Mouse (Mus musculus) hindbrain, postnatal 0 days (tissue): ENCODE results near the gene Tmem184b. TPM values are rescaled to one million over a fixed set of nuclear protein-coding genes. Genes with fewer than 3 reads are reported as not detected.

ENCODE experiments used
- ATAC-seq: fragments of 200-750 bp; cut with Nextera tagmentation; 2 replicates; pipeline ENCODE4 v1.8.0; 2017; ENCODE audit warnings: mild to moderate bottlenecking, moderate TSS enrichment, moderate library complexity
- DNase-seq: peaks from one replicate; pipeline ENCODE4 v3.0.0-alpha.2; 2015; ENCODE audit warnings: low spot score
- H3K27ac ChIP-seq: fragments of 300-500 bp; sonication (generic); 2 replicates; pipeline ENCODE4 v1.5.1; 2014; ENCODE audit warnings: mild to moderate bottlenecking
- H3K27me3 ChIP-seq: fragments of 300-500 bp; sonication (generic); 2 replicates; pipeline ENCODE4 v1.6.1; 2014; ENCODE audit warnings: low read length, mixed read lengths; ENCODE audit not compliant: insufficient read depth
- H3K36me3 ChIP-seq: fragments of 300-500 bp; sonication (generic); 2 replicates; pipeline ENCODE4 v1.6.1; 2014; ENCODE audit warnings: low read length, mixed read lengths; ENCODE audit not compliant: insufficient read depth
- H3K4me1 ChIP-seq: fragments of 300-500 bp; sonication (generic); 2 replicates; pipeline ENCODE4 v1.6.1; 2014; ENCODE audit warnings: antibody characterized with exemption, low read length, mixed read lengths; ENCODE audit not compliant: insufficient read depth
- H3K4me2 ChIP-seq: fragments of 300-500 bp; sonication (generic); 2 replicates; pipeline ENCODE4 v1.6.1; 2014; ENCODE audit warnings: low read depth, mild to moderate bottlenecking, low read length, moderate library complexity, mixed read lengths
- H3K4me3 ChIP-seq: fragments of 300-500 bp; sonication (generic); 2 replicates; pipeline ENCODE4 v1.5.1; 2014; ENCODE audit warnings: low read length
- H3K9ac ChIP-seq: fragments of 300-500 bp; sonication (generic); replicated peaks from 2 replicates; pipeline ENCODE4 v1.6.1; 2014; ENCODE audit warnings: mild to moderate bottlenecking, low read length, moderate library complexity, mixed read lengths
- H3K9me3 ChIP-seq: fragments of 300-500 bp; sonication (generic); 2 replicates; pipeline ENCODE4 v1.6.1; 2016; ENCODE audit warnings: low read length, mixed read lengths
- CTCF ChIP-seq: IDR thresholded peaks from 2 replicates; pipeline ENCODE4 v1.5.1; 2016; ENCODE audit warnings: antibody characterized with exemption, control low read depth, low read depth
- WGBS: fragments of 180-500 bp; shearing (Covaris S2); extraction: QIAGEN DNeasy Blood & Tissue Kit; methylation state at CpG from one replicate; pipeline ENCODE4 v1.1.7; 2014; 5-methylcytosine and 5-hydroxymethylcytosine counted together
- polyA plus RNA-seq: library from polyadenylated mRNA; unstranded; fragments of >200 nt; fragmentation: Nextera tagmentation; extraction: Ambion mirVana; gene quantifications from 2 replicates; pipeline ENCODE4 v1.2.1, GENCODE M21; 2015
- total RNA-seq: library from RNA; depleted of rRNA; stranded (reverse); fragments of >200 nt; gene quantifications from 2 replicates; pipeline ENCODE4 v1.2.3, GENCODE M21; 2014

The Tmem184b gene
- total and polyA plus RNA-seq, 2 experiments from 2014 or later = 31.6 to 72.4 TPM

DNA sequence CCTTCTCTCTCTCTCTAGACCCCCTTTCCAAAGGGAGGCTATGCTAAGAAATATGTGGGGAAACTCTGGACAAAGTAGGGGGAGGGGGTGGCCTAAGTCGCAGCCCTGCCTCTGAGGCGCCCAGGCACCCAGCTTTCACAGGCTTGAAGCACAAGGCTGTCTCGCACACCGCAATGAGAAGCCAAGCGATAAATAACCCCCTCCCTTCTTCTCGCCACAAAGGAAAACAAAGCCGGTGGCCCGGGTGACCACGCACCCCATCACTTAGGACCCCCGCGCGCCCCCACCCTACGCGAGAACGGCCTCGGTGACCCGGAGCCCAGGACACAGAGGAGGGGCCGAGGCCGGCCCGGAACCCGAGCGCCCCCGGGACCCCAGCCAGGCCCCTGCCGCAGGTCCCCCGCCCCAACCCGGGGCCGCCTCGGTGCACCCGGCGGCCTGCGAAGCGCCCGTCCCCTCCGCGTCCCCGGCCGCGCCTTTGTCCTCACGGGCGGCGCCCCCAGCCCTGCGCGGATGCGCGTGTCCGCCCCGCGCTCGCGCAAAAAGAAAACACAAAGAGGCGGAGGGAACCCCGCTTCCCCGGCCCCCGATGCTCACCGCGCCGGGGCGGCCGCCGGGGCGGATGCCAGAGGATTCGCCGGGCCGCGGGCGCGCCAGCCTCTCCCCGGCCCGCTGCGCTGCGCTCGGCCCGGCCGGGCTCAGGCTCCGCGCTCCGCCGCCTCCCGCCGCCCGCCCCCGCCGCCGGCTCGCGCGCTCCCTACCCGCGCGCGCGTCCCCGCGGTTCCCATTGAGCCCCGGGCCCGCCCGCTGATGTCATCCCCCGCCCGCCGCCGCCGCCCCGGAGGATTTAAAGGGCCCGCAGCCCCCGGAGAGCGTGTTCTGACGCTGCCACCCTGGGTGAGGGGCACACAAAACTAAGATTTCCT is 38.2 kb upstream of the Tmem184b start:
- 2% methylated on average over 73 of the region's 107 CpGs for whole genome bisulfite sequencing
- Histone ChIP-seq H3K27me3 (no peaks in the 10 kb centered on the region), H3K9me3 (no peaks in the 10 kb centered on the region), H3K27ac (peak overlapping the region; percentile 96), H3K9ac (peak overlapping the region; percentile 99), H3K4me3 (peak overlapping the region; percentile 96), H3K36me3 (peaks cover 6% of the 10 kb centered on the region; the same call in 1 of the 2 replicates), H3K4me2 (peak overlapping the region; percentile 98), H3K4me1 (peaks cover 37% of the 10 kb centered on the region)
- DNase-seq (peak; percentile 91), ATAC-seq (peak; percentile 79)
- TF ChIP-seq CTCF = no peak

DNA sequence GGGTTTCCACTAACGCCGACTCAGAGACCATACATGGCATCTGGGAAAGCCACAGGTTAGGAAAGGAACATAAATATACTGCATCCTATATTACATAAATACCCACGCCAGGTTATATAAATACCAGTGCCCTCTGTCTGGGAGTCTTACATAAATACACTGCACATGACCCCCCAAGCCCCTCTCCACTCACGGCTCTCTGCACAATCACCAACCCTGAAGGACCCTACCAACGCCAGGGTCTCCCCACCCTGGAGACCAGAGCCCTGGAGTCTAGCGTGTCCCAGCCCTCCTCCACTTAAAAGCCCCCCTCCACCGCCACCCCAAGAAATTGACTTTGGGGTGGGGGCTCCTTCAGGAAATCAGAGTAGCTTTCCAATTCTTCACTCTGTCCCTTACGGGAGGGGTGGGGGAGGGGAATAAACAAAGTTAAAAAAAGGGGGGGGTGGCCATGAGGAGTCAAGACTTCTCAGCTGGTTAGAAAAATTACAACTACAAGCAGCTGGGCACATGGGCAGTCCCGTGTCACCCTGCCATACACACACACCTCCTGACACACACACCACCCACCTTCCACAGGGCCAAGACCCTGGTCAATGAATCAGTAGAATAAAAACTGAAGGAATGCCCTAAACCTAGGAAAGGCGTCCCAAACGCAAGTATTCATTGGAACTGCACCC is 37.4 kb upstream of the Tmem184b start:
- Histone ChIP-seq H3K4me3 (peak overlapping the region; percentile 96), H3K4me1 (peaks cover 45% of the 10 kb centered on the region), H3K27ac (peak overlapping the region; percentile 96), H3K4me2 (peak overlapping the region; percentile 98), H3K27me3 (no peaks in the 10 kb centered on the region), H3K9ac (peak overlapping the region; percentile 99), H3K9me3 (no peaks in the 10 kb centered on the region), H3K36me3 (peaks cover 6% of the 10 kb centered on the region; the same call in 1 of the 2 replicates)
- no peak for DNase-seq
- no peak for TF ChIP-seq CTCF
- 7% methylated on average over 11 of the region's 11 CpGs for WGBS
- ATAC-seq = 0 out of 2 replicates have a peak, but pooled peaks have one; percentile 18

DNA sequence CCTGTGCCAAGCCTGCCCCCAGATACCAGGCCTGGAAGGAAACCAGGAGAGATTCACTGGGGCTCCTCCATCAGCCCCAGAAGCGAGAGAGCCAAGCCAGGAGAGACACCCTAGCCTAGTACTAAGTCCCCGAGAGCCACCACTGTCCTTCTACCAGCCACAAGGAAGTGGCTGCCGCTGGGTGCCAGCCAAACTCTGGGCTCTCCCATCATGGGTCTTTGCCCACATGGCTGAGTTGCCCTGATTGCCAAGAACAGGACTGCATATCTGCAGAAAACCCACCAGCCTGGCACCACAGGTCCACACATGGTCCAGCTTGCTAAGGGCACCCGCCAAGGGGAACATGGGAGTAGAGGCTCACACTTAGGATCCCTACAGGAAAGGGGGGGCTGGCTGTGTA is 36.9 kb upstream of the Tmem184b start:
- WGBS = 45% methylated on average over 4 of the region's 4 CpGs
- Histone ChIP-seq H3K36me3 (peaks cover 6% of the 10 kb centered on the region; the same call in 1 of the 2 replicates), H3K9me3 (no peaks in the 10 kb centered on the region), H3K4me1 (peaks cover 51% of the 10 kb centered on the region), H3K9ac (peak overlapping the region; percentile 99), H3K27me3 (no peaks in the 10 kb centered on the region), H3K4me2 (peak overlapping the region; percentile 98), H3K27ac (peak overlapping the region; percentile 96; the same call in 1 of the 2 replicates), H3K4me3 (peak overlapping the region; percentile 96)
- no peak for TF ChIP-seq CTCF
- ATAC-seq (no peak), DNase-seq (peak; percentile 70)

DNA sequence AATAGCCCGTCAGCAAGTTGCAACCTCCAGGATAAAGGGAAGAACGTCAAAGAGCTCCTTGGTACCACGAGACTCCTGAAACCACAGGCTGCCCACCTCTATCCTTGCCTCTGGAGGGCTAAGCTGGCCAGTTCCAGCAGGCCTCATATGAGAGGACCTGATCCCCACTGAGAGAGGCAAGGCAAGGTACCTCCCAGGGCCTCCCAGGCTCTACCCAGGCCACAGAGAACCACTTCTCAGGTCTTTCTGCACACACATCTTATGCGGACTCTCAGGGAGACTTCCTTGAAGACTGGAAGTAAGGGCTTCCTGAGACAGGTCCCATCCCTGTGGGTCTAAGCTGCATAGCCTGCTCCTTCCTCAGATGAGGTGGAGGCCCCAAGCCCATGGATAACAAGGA is 36.0 kb upstream of the Tmem184b start:
- Histone ChIP-seq H3K36me3 (peaks cover 9% of the 10 kb centered on the region; the same call in 1 of the 2 replicates), H3K4me1 (peaks cover 54% of the 10 kb centered on the region), H3K9ac (no peak overlapping the region; the same call in 1 of the 2 replicates), H3K4me2 (peak overlapping the region; percentile 98), H3K27ac (no peak overlapping the region), H3K27me3 (no peaks in the 10 kb centered on the region), H3K4me3 (no peak overlapping the region), H3K9me3 (no peaks in the 10 kb centered on the region)
- 81% methylated on average over 4 of the region's 4 CpGs for WGBS
- ATAC-seq = no peak
- no peak for DNase-seq
- no peak for TF ChIP-seq CTCF

DNA sequence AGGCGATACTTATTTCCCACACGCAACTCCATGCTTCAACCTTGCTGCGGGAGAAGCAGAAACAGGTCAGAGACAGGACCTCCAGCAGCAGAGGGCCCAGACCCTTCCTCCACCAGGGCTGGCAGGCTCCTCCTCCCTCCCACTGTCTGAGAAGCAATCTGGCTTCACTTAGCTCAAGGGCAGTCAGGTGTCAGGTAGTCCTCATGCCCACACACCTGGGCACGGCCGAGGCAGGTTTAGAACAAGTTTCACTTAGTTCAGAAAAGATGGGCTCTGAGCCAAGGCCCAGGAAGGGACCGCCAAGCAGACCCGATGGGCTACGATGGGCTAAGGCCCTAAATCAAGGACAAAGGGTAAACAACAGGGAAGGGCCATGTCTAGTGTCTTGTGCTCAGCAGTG is 35.4 kb upstream of the Tmem184b start:
- no peak for DNase-seq
- Histone ChIP-seq H3K9ac (no peak overlapping the region; the same call in 1 of the 2 replicates), H3K27me3 (no peaks in the 10 kb centered on the region), H3K4me2 (peak overlapping the region; percentile 98; the same call in 1 of the 2 replicates), H3K4me3 (no peak overlapping the region), H3K27ac (no peak overlapping the region), H3K9me3 (no peaks in the 10 kb centered on the region), H3K4me1 (peaks cover 54% of the 10 kb centered on the region), H3K36me3 (peaks cover 9% of the 10 kb centered on the region; the same call in 1 of the 2 replicates)
- no peak for ATAC-seq
- TF ChIP-seq CTCF = no peak
- WGBS = 75% methylated on average over 8 of the region's 8 CpGs

DNA sequence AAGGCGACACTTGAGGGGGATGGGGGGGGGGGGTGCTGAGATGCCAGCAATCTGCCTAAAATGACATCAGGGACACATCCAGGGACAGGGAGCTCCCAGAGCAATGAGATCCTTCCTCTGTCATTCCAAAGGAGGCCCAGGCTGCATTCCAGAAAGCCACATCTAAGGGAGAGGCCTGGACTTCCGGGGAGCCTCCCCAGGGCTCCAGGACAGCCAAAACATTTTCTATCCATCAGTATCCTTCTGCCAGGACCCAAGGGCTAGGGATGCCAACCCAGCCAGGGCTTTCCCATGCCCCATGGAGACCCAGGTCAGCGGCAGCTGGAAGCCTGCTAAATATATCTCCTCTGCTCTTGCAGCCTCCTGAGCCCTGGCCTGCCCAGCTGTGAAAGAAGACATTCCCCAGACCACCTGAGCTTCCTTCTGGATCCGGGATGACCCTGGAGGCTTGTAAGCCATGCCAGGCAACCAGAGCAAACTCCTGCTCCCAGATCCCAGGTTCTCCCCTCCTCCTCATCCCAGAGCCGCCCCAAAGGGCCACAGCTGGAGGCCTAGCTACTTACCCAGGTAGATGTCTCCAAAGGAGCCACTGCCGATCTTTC is 34.9 kb upstream of the Tmem184b start:
- Histone ChIP-seq H3K4me3 (no peak overlapping the region), H3K9ac (no peak overlapping the region; the same call in 1 of the 2 replicates), H3K27me3 (no peaks in the 10 kb centered on the region), H3K4me2 (0 out of 2 replicates have a peak overlapping the region, but pooled peaks have one; percentile 98), H3K27ac (no peak overlapping the region), H3K4me1 (peaks cover 54% of the 10 kb centered on the region), H3K36me3 (peaks cover 9% of the 10 kb centered on the region; the same call in 1 of the 2 replicates), H3K9me3 (no peaks in the 10 kb centered on the region)
- 84% methylated on average over 6 of the region's 6 CpGs for WGBS
- DNase-seq = no peak
- ATAC-seq = no peak
- no peak for TF ChIP-seq CTCF
